Mouse (Mus musculus): Measurements from ENCODE around the gene Tnfsfm13.

DNA sequence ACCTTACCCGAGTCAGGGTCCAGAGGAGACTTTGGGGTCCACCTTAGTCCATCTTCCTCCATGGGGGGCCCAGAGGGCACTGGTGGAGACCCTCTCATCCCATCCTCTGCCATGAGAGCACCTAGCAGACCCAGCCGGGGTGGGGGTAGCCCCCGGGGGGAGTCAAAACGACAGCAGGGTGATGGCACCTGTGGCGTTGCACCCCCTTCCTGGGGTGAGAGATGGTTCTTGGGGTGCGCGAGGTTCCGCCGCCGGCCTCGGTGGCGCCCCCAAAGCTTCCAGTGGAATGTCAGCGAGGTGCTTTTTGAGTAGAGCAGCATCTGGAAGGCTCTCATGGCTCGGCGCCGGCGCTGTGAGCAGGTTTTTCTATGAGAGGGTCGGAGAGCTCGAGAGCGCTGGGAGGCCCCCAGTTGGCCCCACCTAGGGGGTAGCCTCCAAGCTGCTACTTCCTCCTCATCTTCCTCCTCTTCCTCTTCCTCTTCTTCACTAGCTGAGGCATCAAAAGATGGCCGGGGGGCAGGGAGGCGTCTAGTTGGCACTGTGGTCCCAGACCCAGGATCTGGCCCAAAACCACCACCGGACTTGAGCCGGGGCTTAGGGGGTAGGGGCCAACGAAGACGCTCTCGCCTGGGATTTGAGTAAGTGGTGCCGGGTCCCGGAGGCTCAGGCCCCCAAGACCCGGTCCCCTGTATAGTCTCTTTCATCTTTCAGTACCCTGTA lies 15.6 kb downstream of the Tnfsfm13 start:
- TF ChIP-seq CTCF (IDR thresholded peaks at IDR 0.05; ENCODE audit: low read depth, low read length): no peak
- no peak for TF ChIP-seq TAL1 (conservative IDR thresholded peaks at IDR 0.05; ENCODE audit: low read depth, low read length)
- no peak for TF ChIP-seq GATA1 (IDR thresholded peaks at IDR 0.05; ENCODE audit: borderline replicate concordance, low read length)
- TF ChIP-seq GATA2 (IDR thresholded peaks at IDR 0.05; ENCODE audit: borderline replicate concordance, low read depth, low read length): no peak

Data from G1E (cell line).